Mouse (Mus musculus): ENCODE results near the gene Lctl. TPM values are rescaled to one million over a fixed set of nuclear protein-coding genes. Genes with fewer than 3 reads are reported as not detected.

Gene Lctl
- polyA plus RNA-seq (2021), result 2.2 TPM

GRCm38 (mm10) chr9:64116876-64117275 is at the start of gene Lctl:
TSS of gene Lctl (plus strand) at chr9:64117147.
- no peak for DNase-seq (ENCODE audit: low read depth, low spot score)
- ChIA-PET POLR2A (no interaction called here), CTCF (interaction anchor here (0.8 to 1.9 kb wide), 5 partner anchors 18 to 158 kb away, joined by 3 to 5 read pairs (median 3); no protein-coding TSS in a partner anchor)
- no peak for ATAC-seq
- no peak for TF ChIP-seq CTCF (IDR thresholded peaks at IDR 0.05)
- in situ Hi-C loops (cut with MboI; ENCODE audit: low pct_unique_long_range_greater_than_20kb), result no loop called here
- H3K27me3 ChIP-seq, result no peaks in the 10 kb centered on the region

GRCm38 (mm10) chr9:64067787-64068186 is 49.2 kb upstream of the Lctl start:
- CTCF ChIA-PET, result interaction anchor here (0.6 to 1.9 kb wide), 3 partner anchors 17 to 43 kb away, joined by 3 to 5 read pairs (median 3); no protein-coding TSS in a partner anchor
- POLR2A ChIA-PET, result no interaction called here
- DNase-seq (ENCODE audit: low read depth, low spot score) (no peak), ATAC-seq (no peak)
- no peak for TF ChIP-seq CTCF (IDR thresholded peaks at IDR 0.05)
- in situ Hi-C loops (cut with MboI; ENCODE audit: low pct_unique_long_range_greater_than_20kb), result no loop called here
- H3K27me3 ChIP-seq, result no peaks in the 10 kb centered on the region

GRCm38 (mm10) chr9:64068571-64068970 is 48.4 kb upstream of the Lctl start:
- POLR2A ChIA-PET, result no interaction called here
- in situ Hi-C loops (cut with MboI; ENCODE audit: low pct_unique_long_range_greater_than_20kb), result no loop called here
- no peak for TF ChIP-seq CTCF (IDR thresholded peaks at IDR 0.05)
- ATAC-seq (no peak), DNase-seq (ENCODE audit: low read depth, low spot score) (no peak)
- H3K27me3 ChIP-seq, result no peaks in the 10 kb centered on the region
- CTCF ChIA-PET, result interaction anchor here (0.8 to 1.9 kb wide), 3 partner anchors 15 to 43 kb away, joined by 3 to 5 read pairs (median 4); no protein-coding TSS in a partner anchor

GRCm38 (mm10) chr9:64069131-64069530 is 47.8 kb upstream of the Lctl start:
- ChIA-PET CTCF (interaction anchor here (0.8 to 1.9 kb wide), 3 partner anchors 14 to 43 kb away, joined by 3 to 5 read pairs (median 4); no protein-coding TSS in a partner anchor), POLR2A (no interaction called here)
- in situ Hi-C loops (cut with MboI; ENCODE audit: low pct_unique_long_range_greater_than_20kb), result no loop called here
- no peak for TF ChIP-seq CTCF (IDR thresholded peaks at IDR 0.05)
- DNase-seq (ENCODE audit: low read depth, low spot score) (no peak), ATAC-seq (no peak)
- H3K27me3 ChIP-seq, result no peaks in the 10 kb centered on the region

GRCm38 (mm10) chr9:64070674-64071073 is 46.3 kb upstream of the Lctl start:
- POLR2A ChIA-PET, result no interaction called here
- ATAC-seq, result no peak
- DNase-seq (ENCODE audit: low read depth, low spot score), result no peak
- CTCF ChIA-PET, result no interaction called here
- TF ChIP-seq CTCF (IDR thresholded peaks at IDR 0.05), result no peak
- H3K27me3 ChIP-seq, result no peaks in the 10 kb centered on the region
- in situ Hi-C loops (cut with MboI; ENCODE audit: low pct_unique_long_range_greater_than_20kb), result no loop called here

GRCm38 (mm10) chr9:64074831-64075230 is 42.1 kb upstream of the Lctl start:
- TF ChIP-seq CTCF (IDR thresholded peaks at IDR 0.05), result no peak
- ChIA-PET CTCF (no interaction called here), POLR2A (no interaction called here)
- no peak for DNase-seq (ENCODE audit: low read depth, low spot score)
- H3K27me3 ChIP-seq, result no peaks in the 10 kb centered on the region
- no peak for ATAC-seq
- in situ Hi-C loops (cut with MboI; ENCODE audit: low pct_unique_long_range_greater_than_20kb), result no loop called here

- no peak for TF ChIP-seq CTCF (IDR thresholded peaks at IDR 0.05)
- in situ Hi-C loops (cut with MboI; ENCODE audit: low pct_unique_long_range_greater_than_20kb), result no loop called here
Observed at GRCm38 (mm10) chr9:64076412-64076811, 40.5 kb upstream of the Lctl start.

GRCm38 (mm10) chr9:64078386-64078792 is 38.6 kb upstream of the Lctl start:
- DNase-seq (ENCODE audit: low read depth, low spot score), result no peak
- in situ Hi-C loops (cut with MboI; ENCODE audit: low pct_unique_long_range_greater_than_20kb), result no loop called here
- H3K27me3 ChIP-seq, result no peaks in the 10 kb centered on the region
- POLR2A ChIA-PET, result no interaction called here
- TF ChIP-seq CTCF (IDR thresholded peaks at IDR 0.05), result no peak
- CTCF ChIA-PET, result no interaction called here
- ATAC-seq, result no peak

More at GRCm38 (mm10) chr9:64076412-64076811, 40.5 kb upstream of the Lctl start:
- ATAC-seq (no peak), DNase-seq (ENCODE audit: low read depth, low spot score) (no peak)
- ChIA-PET POLR2A (no interaction called here), CTCF (interaction anchor here (0.6 kb wide), 1 partner anchor 10 kb away, joined by 3 read pairs; no protein-coding TSS in a partner anchor)
- no peaks in the 10 kb centered on the region for H3K27me3 ChIP-seq

- no peak for TF ChIP-seq CTCF (IDR thresholded peaks at IDR 0.05)
Observed at GRCm38 (mm10) chr9:64079922-64080321, 37.0 kb upstream of the Lctl start.

GRCm38 (mm10) chr9:64084231-64084630 is 32.7 kb upstream of the Lctl start:
- TF ChIP-seq CTCF (IDR thresholded peaks at IDR 0.05), result no peak
- ChIA-PET CTCF (interaction anchor here (1.0 to 1.8 kb wide), 7 partner anchors 14 to 128 kb away, joined by 3 to 5 read pairs (median 3); partner anchors contain the start of gene Smad6), POLR2A (interaction anchor here (1.0 to 1.7 kb wide), 2 partner anchors 21 to 117 kb away, joined by 3 read pairs; no protein-coding TSS in a partner anchor)
- DNase-seq (ENCODE audit: low read depth, low spot score), result peak; percentile 42
- in situ Hi-C loops (cut with MboI; ENCODE audit: low pct_unique_long_range_greater_than_20kb), result no loop called here
- ATAC-seq, result peak; percentile 66
- H3K27me3 ChIP-seq, result no peaks in the 10 kb centered on the region

More at GRCm38 (mm10) chr9:64079922-64080321, 37.0 kb upstream of the Lctl start:
- ChIA-PET CTCF (no interaction called here), POLR2A (no interaction called here)
- ATAC-seq (no peak), DNase-seq (ENCODE audit: low read depth, low spot score) (no peak)
- in situ Hi-C loops (cut with MboI; ENCODE audit: low pct_unique_long_range_greater_than_20kb), result no loop called here
- no peaks in the 10 kb centered on the region for H3K27me3 ChIP-seq

- no peaks in the 10 kb centered on the region for H3K27me3 ChIP-seq
- CTCF ChIA-PET, result interaction anchor here (1.0 to 1.8 kb wide), 6 partner anchors 13 to 128 kb away, joined by 3 to 5 read pairs (median 3); partner anchors contain the start of gene Smad6
- in situ Hi-C loops (cut with MboI; ENCODE audit: low pct_unique_long_range_greater_than_20kb), result loop anchor here (5.0 kb wide), 2 partner anchors 63 to 128 kb away; partner anchors contain the start of gene Smad6
- no peak for TF ChIP-seq CTCF (IDR thresholded peaks at IDR 0.05)
- POLR2A ChIA-PET, result interaction anchor here (1.2 to 1.7 kb wide), 2 partner anchors 21 to 61 kb away, joined by 3 read pairs; no protein-coding TSS in a partner anchor
- DNase-seq (ENCODE audit: low read depth, low spot score) (no peak), ATAC-seq (peak; percentile 36)
Observed at GRCm38 (mm10) chr9:64084661-64085399, 32.1 kb upstream of the Lctl start.
